Mouse (Mus musculus) adrenal gland, postnatal 10 days (tissue): Measurements from ENCODE around the gene Setd7. TPM values are rescaled to one million over a fixed set of nuclear protein-coding genes. Genes with fewer than 3 reads are reported as not detected.

ENCODE experiments used
- DNase-seq: peaks from one replicate; pipeline ENCODE4 v3.0.0; 2021; ENCODE audit warnings: mixed read lengths
- total RNA-seq, 2 experiments: library from RNA; stranded (reverse); gene quantifications; 2 replicates each; pipeline ENCODE4 v1.2.3; 2021

Gene Setd7
- total RNA-seq, 2 experiments from 2014 or later = 30.9 to 32.6 TPM

DNA sequence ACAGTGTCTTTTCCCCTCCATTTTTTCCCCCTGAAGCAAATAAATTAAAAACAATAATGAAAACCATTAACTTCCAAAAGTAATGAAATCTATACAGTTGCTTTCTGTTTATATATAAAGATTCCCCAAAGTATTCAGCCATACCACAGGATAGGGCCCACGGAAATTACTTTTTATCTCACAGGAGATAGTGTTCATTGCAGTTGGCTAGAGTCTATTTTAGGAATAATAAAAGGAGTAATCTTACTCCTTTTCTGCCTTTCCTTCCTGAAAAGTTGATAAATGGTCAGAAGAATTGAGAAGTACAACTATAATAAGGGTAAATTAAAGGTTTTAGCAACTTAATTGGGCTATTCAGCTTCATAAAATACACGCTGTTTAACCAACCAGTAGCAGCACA is 92.1 kb downstream of the Setd7 start:
- DNase-seq = no peak

Other genes with a start within 250 kb of the Setd7 start
- 10 to 100 TPM; 84.3 to 94.5 TPM for gene Elf2, start 220.2 kb downstream of the Setd7 start, total RNA-seq
- 100 to 1,000 TPM; 235 to 238 TPM for gene Mgarp, start 164.1 kb downstream of the Setd7 start, total RNA-seq
- 1,000 to 10,000 TPM in 1 of 2 experiments, 100 to 1,000 TPM in 1; 989 to 1,053 TPM for gene Ndufc1, start 151.9 kb downstream of the Setd7 start, total RNA-seq
- gene Naa15, start 145.7 kb downstream of the Setd7 start, total RNA-seq = 10 to 100 TPM; 40.2 to 51.9 TPM
- 10 to 100 TPM; 13.8 to 14.6 TPM for gene Rab33b, start 77.0 kb downstream of the Setd7 start, total RNA-seq
- 10 to 100 TPM; 45.3 to 46.4 TPM for gene Mgst2, start 99.5 kb upstream of the Setd7 start, total RNA-seq